Mouse (Mus musculus) C3H10T1/2 (cell line): ENCODE data around the gene Kcnq4. TPM values are rescaled to one million over a fixed set of nuclear protein-coding genes. Genes with fewer than 3 reads are reported as not detected.

Experiments
- polyA plus RNA-seq, 2 experiments: library from polyadenylated mRNA; unstranded; fragments of >200 nt; fragmentation: generic; extraction: Trizol; gene quantifications; one replicate each; pipeline ENCODE4 v1.2.1; 2012; ENCODE audit warnings: missing spikeins in 2 of 2

Gene Kcnq4
- under 1 TPM in 1 of 2 experiments, not detected in 1; 0.25 TPM for polyA plus RNA-seq

DNA sequence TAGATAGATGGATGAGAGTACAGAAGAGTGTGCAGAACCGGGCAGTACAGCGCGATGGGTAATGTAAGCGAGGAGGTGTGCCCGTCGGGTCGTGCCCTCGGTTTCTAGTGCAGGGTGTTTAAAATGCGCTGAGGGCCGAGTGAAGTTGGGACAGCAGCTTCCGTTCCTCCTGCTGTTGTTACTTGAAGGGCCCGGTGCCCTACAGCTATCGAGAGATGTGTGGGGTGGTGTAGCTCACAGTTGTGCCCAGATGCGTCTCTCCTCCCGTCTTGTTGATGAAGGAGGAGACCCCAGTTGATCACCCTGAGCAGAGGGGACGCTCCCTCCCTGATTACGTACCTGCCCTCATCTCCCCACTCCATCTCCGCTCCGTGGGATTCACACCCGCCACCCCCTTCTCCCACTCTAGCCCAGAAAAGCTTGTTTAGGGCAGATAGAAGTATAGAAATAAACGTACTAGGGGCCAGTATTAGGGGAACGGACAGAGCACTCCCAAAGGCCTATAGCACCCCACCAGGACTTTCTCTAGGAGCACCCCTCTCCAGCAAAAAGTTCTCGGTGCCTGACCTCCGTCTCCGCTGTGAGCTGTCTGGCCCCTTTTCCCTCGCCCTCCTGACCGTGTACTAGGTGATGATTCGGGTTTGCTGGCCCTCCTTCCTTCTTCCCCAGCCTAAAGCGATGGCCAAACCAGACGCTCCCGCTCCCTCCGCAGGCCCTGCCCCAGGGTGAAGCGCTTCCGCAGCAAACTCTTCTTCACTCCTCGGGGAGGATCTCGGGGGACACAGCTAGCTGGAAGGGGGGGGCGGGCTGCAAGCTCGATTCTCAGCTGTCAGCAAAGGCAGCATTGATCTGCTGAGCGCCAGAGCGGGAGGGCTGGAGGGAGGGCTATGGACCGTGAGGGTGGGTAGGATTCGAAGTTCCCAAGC is at the start of gene Kcnq4:
Kcnq4 (minus strand) TSS at position 672 of the 926 bp plus-strand sequence.

DNA sequence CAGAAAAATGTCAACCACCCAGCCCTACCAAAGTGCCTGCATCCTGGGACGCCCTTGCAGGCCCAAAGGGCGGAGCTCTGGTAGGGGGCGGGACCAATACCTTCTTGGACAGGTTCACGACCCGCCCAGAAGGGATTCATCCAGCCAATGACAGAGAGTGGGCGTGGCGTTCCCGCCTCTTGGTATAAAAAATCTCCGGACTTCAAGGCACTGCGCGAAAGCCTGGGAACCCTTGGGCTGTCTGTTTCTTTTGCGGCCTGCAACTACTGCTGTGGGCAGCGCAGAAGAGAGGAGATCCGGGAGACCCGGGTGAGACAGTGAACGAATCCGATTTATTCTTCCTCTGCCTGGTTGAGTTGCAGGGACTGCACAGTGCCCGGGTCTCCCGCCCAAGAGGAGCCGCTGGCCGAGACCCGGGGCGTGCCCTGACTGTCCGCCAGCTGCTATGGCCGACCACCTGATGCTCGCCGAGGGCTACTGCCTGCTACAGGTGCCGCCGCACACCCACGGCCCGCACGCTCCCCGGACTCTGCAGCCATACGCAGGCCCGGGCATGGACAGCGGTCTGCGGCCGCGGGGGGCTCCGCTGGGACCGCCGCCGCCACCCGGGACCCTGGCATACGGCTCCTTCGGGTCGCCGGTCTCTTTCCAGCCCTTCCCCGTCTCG is 81.9 kb downstream of the Kcnq4 start, which contains the start of gene Cited4:
Cited4 (plus strand) TSS at position 215 of the 667 bp plus-strand sequence.

Other genes with a start within 250 kb of the Kcnq4 start
- gene Slfnl1, start 216.4 kb downstream of the Kcnq4 start, polyA plus RNA-seq: under 1 TPM in 1 of 2 experiments, not detected in 1; 0.04 TPM
- gene Ctps, start 178.3 kb downstream of the Kcnq4 start, polyA plus RNA-seq: 10 to 100 TPM; 15.5 to 16.7 TPM
- gene Gm8439, start 159.9 kb downstream of the Kcnq4 start, polyA plus RNA-seq: not detected
- under 1 TPM in 1 of 2 experiments, not detected in 1; 0.05 TPM for gene Cited4, start 82.0 kb downstream of the Kcnq4 start, polyA plus RNA-seq
- gene Nfyc, start 83.0 kb upstream of the Kcnq4 start, polyA plus RNA-seq: 10 to 100 TPM; 25.9 to 54.8 TPM
- gene Rims3, start 106.2 kb upstream of the Kcnq4 start, polyA plus RNA-seq: under 1 TPM; under 0.01 to 0.05 TPM
- 1 to 10 TPM; 1.5 to 9.1 TPM for gene Exo5, start 176.4 kb upstream of the Kcnq4 start, polyA plus RNA-seq
- gene Zfp69, start 203.1 kb upstream of the Kcnq4 start, polyA plus RNA-seq: under 1 TPM; 0.06 to 0.73 TPM